Mouse (Mus musculus) myocyte (in vitro differentiated cells): Measurements from ENCODE around the gene Acap3. TPM values are rescaled to one million over a fixed set of nuclear protein-coding genes. Genes with fewer than 3 reads are reported as not detected.
A peak's percentile ranks its signal among the peaks of the same experiment; 100 is the strongest.

Experiments
- H3K27me3 ChIP-seq: one replicate; pipeline ENCODE4 v1.6.1; 2011; ENCODE audit not compliant: control insufficient read depth, insufficient read depth, insufficient read length
- H3K36me3 ChIP-seq: one replicate; pipeline ENCODE4 v1.6.1; 2011; ENCODE audit not compliant: control insufficient read depth, insufficient read depth
- H3K4me2 ChIP-seq: one replicate; pipeline ENCODE4 v1.6.1; 2011; ENCODE audit warnings: low read depth, control low read depth
- H3K4me3 ChIP-seq: one replicate; pipeline ENCODE4 v1.5.1; 2011; ENCODE audit warnings: mild to moderate bottlenecking, control low read depth, moderate library complexity
- H3K79me2 ChIP-seq: one replicate; pipeline ENCODE4 v1.6.1; 2011; ENCODE audit not compliant: control insufficient read depth, insufficient read depth
- H3ac ChIP-seq: one replicate; pipeline ENCODE4 v1.6.1; 2011; ENCODE audit not compliant: control insufficient read depth, insufficient read length
- CEBPB ChIP-seq: IDR thresholded peaks from 2 replicates; pipeline ENCODE4 v1.6.1; 2011; ENCODE audit warnings: mild to moderate bottlenecking, moderate library complexity; ENCODE audit not compliant: poor library complexity, insufficient read depth, severe bottlenecking
- E2F4 ChIP-seq: IDR thresholded peaks from one replicate; pipeline ENCODE4 v1.6.1; 2011; ENCODE audit warnings: mild to moderate bottlenecking, control low read depth, moderate library complexity; ENCODE audit not compliant: insufficient read depth
- MAX ChIP-seq: IDR thresholded peaks from one replicate; pipeline ENCODE4 v1.6.1; 2011; ENCODE audit warnings: low read depth, mild to moderate bottlenecking, control low read depth
- MYOD1 ChIP-seq, 3 experiments: IDR thresholded peaks; one replicate each; pipeline ENCODE4 v1.6.1; 2011; ENCODE audit warnings: control low read depth in 2 of 3, low read depth in 2 of 3, mild to moderate bottlenecking in 2 of 3, moderate library complexity in 1 of 3; ENCODE audit not compliant: insufficient read length in 2 of 3, control insufficient read depth in 1 of 3
- MYOG ChIP-seq, 3 experiments: IDR thresholded peaks; one replicate each; pipeline ENCODE4 v1.6.1; 2011; ENCODE audit warnings: control low read depth in 2 of 3, low read depth in 2 of 3, mild to moderate bottlenecking in 2 of 3; ENCODE audit not compliant: insufficient read length in 2 of 3, control insufficient read depth in 1 of 3, insufficient read depth in 1 of 3
- POLR2A ChIP-seq: IDR thresholded peaks from one replicate; pipeline ENCODE4 v1.6.1; 2011; ENCODE audit warnings: low read depth, mild to moderate bottlenecking, control low read depth, moderate library complexity; ENCODE audit not compliant: insufficient read length
- POLR2AphosphoS2 ChIP-seq: IDR thresholded peaks from one replicate; pipeline ENCODE4 v1.6.1; 2011; ENCODE audit warnings: low read depth, control low read depth; ENCODE audit not compliant: insufficient read length
- REST ChIP-seq: IDR thresholded peaks from one replicate; pipeline ENCODE4 v1.6.1; 2011; ENCODE audit warnings: mild to moderate bottlenecking, control low read depth, moderate library complexity; ENCODE audit not compliant: insufficient read depth, insufficient read length
- SRF ChIP-seq: IDR thresholded peaks from one replicate; pipeline ENCODE4 v1.6.1; 2011; ENCODE audit warnings: low read depth; ENCODE audit not compliant: control insufficient read depth, insufficient read length
- TCF12 ChIP-seq: IDR thresholded peaks from one replicate; pipeline ENCODE4 v1.6.1; 2011; ENCODE audit warnings: mild to moderate bottlenecking, control low read depth; ENCODE audit not compliant: poor library complexity, insufficient read depth, severe bottlenecking
- TCF3 ChIP-seq: IDR thresholded peaks from one replicate; pipeline ENCODE4 v1.6.1; 2011; ENCODE audit warnings: low read depth, control low read depth; ENCODE audit not compliant: insufficient read length
- USF1 ChIP-seq: IDR thresholded peaks from one replicate; pipeline ENCODE4 v1.6.1; 2011; ENCODE audit warnings: low read depth, mild to moderate bottlenecking, control low read depth, moderate library complexity
- polyA plus RNA-seq: library from polyadenylated mRNA; unstranded; fragments of >200 nt; fragmentation: generic; extraction: Trizol; gene quantifications from one replicate; pipeline ENCODE4 v1.2.1, GENCODE M21; 2012; ENCODE audit warnings: missing spikeins

Acap3 gene
- polyA plus RNA-seq, 1 experiment, result 22.3 TPM

DNA sequence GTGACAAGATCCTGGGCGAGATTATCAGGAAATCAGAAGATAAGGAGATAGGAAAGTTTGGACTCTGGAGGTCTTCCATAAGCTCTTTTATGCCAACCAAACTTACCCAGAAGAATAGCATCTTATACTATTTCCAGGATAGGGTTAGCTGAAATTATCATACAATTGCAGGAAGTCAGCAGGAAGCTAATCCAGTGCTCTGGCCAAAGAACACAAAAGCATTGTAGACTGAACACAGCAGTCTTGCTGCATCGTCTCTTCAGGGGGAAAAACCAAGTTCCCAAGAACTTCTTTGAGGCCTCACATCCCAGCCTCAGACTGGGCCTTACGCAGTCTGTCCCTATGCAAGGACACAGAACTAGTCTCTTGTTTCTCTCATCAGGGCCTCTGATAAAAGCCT is 8.0 kb upstream of the Acap3 start:
- Histone ChIP-seq H3K79me2 (peaks cover 3% of the 10 kb centered on the region), H3ac (no peak overlapping the region), H3K4me3 (no peak overlapping the region), H3K36me3 (peaks cover 14% of the 10 kb centered on the region), H3K27me3 (no peaks in the 10 kb centered on the region), H3K4me2 (no peak overlapping the region)
- no peak for TF ChIP-seq TCF3
- no peak for TF ChIP-seq USF1
- TF ChIP-seq POLR2A, result no peak
- TF ChIP-seq TCF12, result no peak
- TF ChIP-seq MYOG (IDR thresholded peaks at IDR 0.05; ENCODE audit: control insufficient read depth in 1 of 3, insufficient read depth in 1 of 3, insufficient read length in 2 of 3, low read depth in 2 of 3), result no peak
- no peak for TF ChIP-seq POLR2AphosphoS2
- TF ChIP-seq MAX, result no peak
- no peak for TF ChIP-seq SRF
- no peak for TF ChIP-seq CEBPB
- no peak for TF ChIP-seq REST
- no peak for TF ChIP-seq E2F4
- no peak for TF ChIP-seq MYOD1 (IDR thresholded peaks at IDR 0.05; ENCODE audit: control insufficient read depth in 1 of 3, insufficient read length in 2 of 3, low read depth in 2 of 3)

DNA sequence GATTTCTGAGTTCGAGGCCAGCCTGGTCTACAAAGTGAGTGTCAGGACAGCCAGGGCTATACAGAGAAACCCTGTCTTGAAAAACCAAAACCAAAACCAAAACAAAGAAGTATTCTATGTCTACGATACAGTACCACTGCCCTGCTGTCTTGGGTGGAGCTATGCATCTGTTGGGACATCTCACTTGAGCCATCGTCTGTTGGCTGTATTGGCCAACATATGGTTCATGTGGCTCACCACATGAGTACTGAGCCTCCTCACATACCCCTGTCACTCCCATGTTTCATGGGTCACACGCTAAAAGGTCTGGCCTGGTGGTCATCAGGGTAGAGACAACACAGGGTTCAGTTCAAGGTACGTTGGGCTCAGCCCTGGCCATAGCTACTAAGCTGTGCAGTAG is 5.3 kb upstream of the Acap3 start:
- Histone ChIP-seq H3K36me3 (peaks cover 9% of the 10 kb centered on the region), H3K79me2 (peaks cover 3% of the 10 kb centered on the region)
- no peak for TF ChIP-seq USF1
- TF ChIP-seq POLR2AphosphoS2, result no peak
- TF ChIP-seq MYOG (IDR thresholded peaks at IDR 0.05; ENCODE audit: control insufficient read depth in 1 of 3, insufficient read depth in 1 of 3, insufficient read length in 2 of 3, low read depth in 2 of 3), result no peak
- TF ChIP-seq POLR2A, result no peak
- TF ChIP-seq MAX, result no peak
- no peak for TF ChIP-seq MYOD1 (IDR thresholded peaks at IDR 0.05; ENCODE audit: control insufficient read depth in 1 of 3, insufficient read length in 2 of 3, low read depth in 2 of 3)
- no peak for TF ChIP-seq SRF
- TF ChIP-seq E2F4, result no peak
- TF ChIP-seq REST, result no peak
- no peak for TF ChIP-seq CEBPB
- no peak for TF ChIP-seq TCF3
- TF ChIP-seq TCF12, result no peak

DNA sequence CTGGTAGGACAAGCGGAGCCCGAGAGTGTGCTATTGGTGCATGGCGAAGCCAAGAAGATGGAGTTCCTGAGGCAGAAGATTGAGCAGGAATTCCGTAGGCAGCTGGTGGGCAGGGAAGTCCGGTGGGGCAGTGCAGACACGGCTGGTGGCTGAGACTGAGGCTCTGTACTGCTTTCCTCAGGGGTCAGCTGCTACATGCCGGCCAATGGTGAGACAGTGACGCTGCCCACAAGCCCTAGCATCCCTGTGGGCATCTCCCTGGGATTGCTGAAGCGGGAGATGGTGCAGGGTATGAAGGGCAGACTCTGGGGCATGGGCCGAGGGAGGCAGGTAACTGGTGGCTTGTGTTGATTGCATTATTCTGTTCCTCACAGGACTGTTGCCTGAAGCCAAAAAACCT is 3.9 kb upstream of the Acap3 start:
- H3K79me2 ChIP-seq, result peaks cover 2% of the 10 kb centered on the region
- peaks cover 9% of the 10 kb centered on the region for H3K36me3 ChIP-seq
- no peak overlapping the region for H3K4me3 ChIP-seq
- H3K27me3 ChIP-seq, result no peaks in the 10 kb centered on the region
- no peak overlapping the region for H3ac ChIP-seq
- no peak for TF ChIP-seq MAX
- peak; percentile 38 for TF ChIP-seq POLR2AphosphoS2
- H3K4me2 ChIP-seq, result no peak overlapping the region

More for the DNA sequence above, 5.3 kb upstream of the Acap3 start:
- no peak overlapping the region for H3K4me2 ChIP-seq
- no peak overlapping the region for H3ac ChIP-seq
- H3K27me3 ChIP-seq, result no peaks in the 10 kb centered on the region
- H3K4me3 ChIP-seq, result no peak overlapping the region

DNA sequence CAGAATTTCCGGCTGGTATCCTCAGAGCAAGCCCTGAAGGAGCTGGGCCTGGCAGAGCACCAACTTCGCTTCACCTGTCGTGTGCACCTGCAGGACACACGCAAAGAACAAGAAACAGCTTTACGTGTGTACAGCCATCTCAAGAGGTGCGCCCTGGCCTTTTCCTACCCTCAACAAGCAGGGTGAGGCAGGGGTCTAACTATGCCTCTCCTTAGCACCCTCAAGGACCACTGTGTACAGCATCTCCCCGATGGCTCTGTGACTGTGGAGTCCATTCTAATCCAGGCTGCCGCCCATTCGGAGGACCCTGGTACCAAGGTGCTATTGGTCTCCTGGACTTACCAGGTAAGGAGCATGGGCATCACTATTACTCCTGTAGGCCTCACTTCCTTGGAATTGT is 3.4 kb upstream of the Acap3 start:
- Histone ChIP-seq H3K36me3 (peaks cover 9% of the 10 kb centered on the region), H3K4me2 (no peak overlapping the region), H3K27me3 (no peaks in the 10 kb centered on the region), H3K79me2 (peaks cover 8% of the 10 kb centered on the region), H3K4me3 (no peak overlapping the region), H3ac (no peak overlapping the region)
- no peak for TF ChIP-seq USF1
- no peak for TF ChIP-seq TCF3
- no peak for TF ChIP-seq SRF
- TF ChIP-seq E2F4, result no peak
- TF ChIP-seq POLR2AphosphoS2, result no peak
- no peak for TF ChIP-seq POLR2A

DNA sequence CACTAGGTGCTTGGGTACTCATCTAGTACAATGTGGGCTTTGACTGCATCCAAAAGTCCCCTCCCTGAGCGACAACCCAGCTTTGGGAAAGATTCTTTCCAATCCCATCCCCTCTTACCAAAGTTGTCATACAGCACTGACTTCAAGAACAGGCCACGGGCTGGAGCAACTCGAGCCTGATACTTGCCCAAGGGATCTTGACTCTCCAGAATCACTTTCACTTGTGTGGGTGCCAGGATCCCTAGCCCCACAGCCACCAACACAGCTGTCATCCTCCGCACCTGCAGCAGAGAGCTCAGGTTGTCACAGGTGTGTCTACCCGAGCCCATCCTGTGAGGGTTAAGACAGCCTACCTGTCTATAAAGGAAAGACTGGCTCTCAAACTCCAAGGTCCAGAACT is 2.3 kb upstream of the Acap3 start:
- H3K36me3 ChIP-seq, result peaks cover 9% of the 10 kb centered on the region
- no peak overlapping the region for H3K4me3 ChIP-seq
- H3ac ChIP-seq, result no peak overlapping the region
- H3K27me3 ChIP-seq, result no peaks in the 10 kb centered on the region
- H3K79me2 ChIP-seq, result peaks cover 17% of the 10 kb centered on the region
- no peak overlapping the region for H3K4me2 ChIP-seq
- TF ChIP-seq POLR2AphosphoS2 (no peak), MYOD1 (IDR thresholded peaks at IDR 0.05; ENCODE audit: control insufficient read depth in 1 of 3, insufficient read length in 2 of 3, low read depth in 2 of 3) (no peak), USF1 (no peak), E2F4 (no peak), CEBPB (no peak), TCF12 (no peak), POLR2A (no peak), SRF (no peak), TCF3 (no peak)
